Mouse (Mus musculus) E14TG2a.4 (cell line): ENCODE data around the gene Arf4.

Source experiments
- H3K27me3 ChIP-seq: 2 replicates; pipeline ENCODE4 v1.6.1; 2014; ENCODE audit warnings: low read length, control low read depth; ENCODE audit not compliant: insufficient read depth
- H3K36me3 ChIP-seq: 2 replicates; pipeline ENCODE4 v1.6.1; 2014; ENCODE audit warnings: low read length, control low read depth; ENCODE audit not compliant: insufficient read depth
- H3K4me1 ChIP-seq: replicated peaks from 2 replicates; pipeline ENCODE4 v1.6.1; 2014; ENCODE audit warnings: low read depth, low read length, control low read depth
- H3K4me3 ChIP-seq: replicated peaks from 2 replicates; pipeline ENCODE4 v1.5.1; 2014; ENCODE audit warnings: mild to moderate bottlenecking, low read length
- H3K9me3 ChIP-seq: 2 replicates; pipeline ENCODE4 v1.6.1; 2014; ENCODE audit warnings: low read length, control low read depth
- CTCF ChIP-seq: conservative IDR thresholded peaks from 2 replicates; pipeline ENCODE4 v1.5.1; 2014; ENCODE audit warnings: low read length
- NANOG ChIP-seq: IDR thresholded peaks from 2 replicates; pipeline ENCODE4 v1.6.1; 2014; ENCODE audit warnings: borderline replicate concordance, low read length, mixed read lengths
- POU5F1 ChIP-seq: IDR thresholded peaks from 2 replicates; pipeline ENCODE4 v1.6.1; 2014; ENCODE audit warnings: low read length, borderline replicate concordance

Gene Arf4

DNA sequence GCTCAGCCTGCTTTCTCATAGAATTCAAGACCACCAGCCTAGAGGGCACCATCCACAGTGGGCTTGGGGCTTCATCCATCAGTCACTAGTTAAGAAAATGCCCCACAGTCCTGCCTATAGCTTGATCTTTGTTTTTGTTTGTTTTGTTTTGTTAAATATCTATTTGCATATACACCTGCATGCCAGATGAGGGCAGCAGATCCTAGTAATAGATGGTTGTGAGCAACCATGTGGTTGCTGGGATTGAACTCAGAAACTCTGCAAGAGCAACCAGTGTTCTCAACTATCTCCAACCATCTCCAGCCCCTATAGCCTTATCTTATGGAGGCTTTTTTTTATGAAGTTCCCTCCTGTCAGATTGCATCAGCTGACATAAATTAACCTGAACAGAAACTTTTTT lies 14.0 kb downstream of the Arf4 start:
- H3K9me3 ChIP-seq = no peaks in the 10 kb centered on the region
- peaks cover 77% of the 10 kb centered on the region for H3K36me3 ChIP-seq
- H3K4me1 ChIP-seq = peaks cover 10% of the 10 kb centered on the region; the same call in 1 of the 2 replicates
- no peak overlapping the region for H3K4me3 ChIP-seq
- H3K27me3 ChIP-seq = no peaks in the 10 kb centered on the region
- TF ChIP-seq NANOG (no peak), CTCF (0 out of 2 replicates have a peak, but pooled peaks have one; percentile 9)

DNA sequence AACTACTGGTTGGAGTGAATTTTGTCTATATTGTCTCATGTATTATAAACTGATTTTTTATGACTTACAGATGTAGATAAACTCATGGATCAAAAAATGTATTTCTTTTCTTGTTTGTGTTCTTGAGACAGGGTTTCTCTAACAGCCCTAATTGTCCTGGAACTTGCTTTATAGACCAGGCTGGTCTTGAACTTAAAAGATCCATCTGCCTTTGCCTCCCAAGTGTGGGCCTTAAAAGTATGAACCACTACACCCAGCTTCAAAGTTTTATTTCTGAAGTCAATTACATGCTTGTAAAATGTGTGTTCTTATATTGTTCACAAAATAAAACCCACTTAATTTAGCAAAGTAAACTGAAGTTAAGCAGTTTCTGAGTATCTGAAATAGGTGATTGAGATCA lies 20.3 kb downstream of the Arf4 start:
- TF ChIP-seq POU5F1 (no peak), NANOG (no peak), CTCF (no peak)
- Histone ChIP-seq H3K4me3 (no peak overlapping the region), H3K9me3 (no peaks in the 10 kb centered on the region), H3K4me1 (no peaks in the 10 kb centered on the region), H3K36me3 (peaks cover 63% of the 10 kb centered on the region), H3K27me3 (no peaks in the 10 kb centered on the region)

DNA sequence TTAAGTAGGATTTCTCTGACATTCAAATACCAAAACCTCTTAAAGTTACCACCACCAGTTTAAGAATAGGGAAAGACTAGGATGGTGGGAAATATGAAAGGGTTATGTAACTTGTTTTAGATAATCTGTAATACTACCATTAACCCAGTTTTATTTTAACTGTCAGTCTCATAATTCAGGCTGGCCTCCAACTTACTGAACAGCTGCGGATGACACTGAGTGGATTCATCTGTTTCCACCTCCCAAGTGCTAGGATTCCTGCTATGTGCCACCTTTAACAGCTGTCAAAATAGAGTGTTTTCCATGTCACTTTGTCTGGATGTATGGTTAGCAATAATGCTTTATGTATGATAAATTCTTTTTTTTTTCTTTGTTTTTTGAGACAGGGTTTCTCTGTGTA lies 22.4 kb downstream of the Arf4 start:
- H3K4me3 ChIP-seq = no peak overlapping the region
- H3K36me3 ChIP-seq = peaks cover 64% of the 10 kb centered on the region
- H3K27me3 ChIP-seq = no peaks in the 10 kb centered on the region
- TF ChIP-seq POU5F1 (no peak), CTCF (no peak), NANOG (no peak)
- H3K4me1 ChIP-seq = no peaks in the 10 kb centered on the region
- H3K9me3 ChIP-seq = 0 out of 2 replicates have a peak, but pooled peaks cover 7% of the 10 kb centered on the region

DNA sequence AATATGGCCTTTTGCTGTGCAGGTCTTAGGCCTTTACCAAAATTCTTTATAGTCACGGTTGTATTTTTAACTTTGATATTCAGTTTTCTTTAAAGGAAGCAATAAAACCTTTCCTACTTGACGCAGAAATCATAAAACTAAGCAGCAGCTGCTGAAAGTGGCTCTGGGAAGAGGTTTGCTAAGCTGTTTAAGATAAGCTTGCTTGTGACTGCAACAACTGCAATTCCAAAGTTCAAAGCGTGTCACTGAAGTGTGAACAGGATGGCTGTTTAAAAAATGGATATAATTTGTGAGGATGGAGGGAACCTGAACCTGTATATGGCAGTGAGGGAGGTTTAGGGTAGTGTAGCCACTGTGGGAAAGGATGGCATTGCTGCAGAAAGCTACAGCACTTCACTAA lies 24.1 kb downstream of the Arf4 start:
- Histone ChIP-seq H3K36me3 (peaks cover 65% of the 10 kb centered on the region), H3K9me3 (0 out of 2 replicates have a peak, but pooled peaks cover 7% of the 10 kb centered on the region), H3K27me3 (no peaks in the 10 kb centered on the region), H3K4me1 (peaks cover 10% of the 10 kb centered on the region), H3K4me3 (no peak overlapping the region)
- TF ChIP-seq POU5F1 = no peak
- no peak for TF ChIP-seq NANOG
- TF ChIP-seq CTCF = no peak

GRCm38 (mm10) chr14:26662488-26662887 lies 24.6 kb downstream of the Arf4 start:
- Histone ChIP-seq H3K4me3 (no peak overlapping the region), H3K36me3 (peaks cover 63% of the 10 kb centered on the region), H3K27me3 (no peaks in the 10 kb centered on the region), H3K4me1 (peaks cover 13% of the 10 kb centered on the region), H3K9me3 (0 out of 2 replicates have a peak, but pooled peaks cover 7% of the 10 kb centered on the region)
- TF ChIP-seq CTCF = no peak
- TF ChIP-seq POU5F1 = no peak
- no peak for TF ChIP-seq NANOG

- Histone ChIP-seq H3K4me3 (no peak overlapping the region), H3K4me1 (peaks cover 19% of the 10 kb centered on the region), H3K36me3 (peaks cover 61% of the 10 kb centered on the region), H3K27me3 (no peaks in the 10 kb centered on the region), H3K9me3 (0 out of 2 replicates have a peak, but pooled peaks cover 7% of the 10 kb centered on the region)
- TF ChIP-seq NANOG (no peak), POU5F1 (no peak), CTCF (no peak)
These were observed 26.0 kb downstream of the Arf4 start for GRCm38 (mm10) chr14:26663851-26664250.

DNA sequence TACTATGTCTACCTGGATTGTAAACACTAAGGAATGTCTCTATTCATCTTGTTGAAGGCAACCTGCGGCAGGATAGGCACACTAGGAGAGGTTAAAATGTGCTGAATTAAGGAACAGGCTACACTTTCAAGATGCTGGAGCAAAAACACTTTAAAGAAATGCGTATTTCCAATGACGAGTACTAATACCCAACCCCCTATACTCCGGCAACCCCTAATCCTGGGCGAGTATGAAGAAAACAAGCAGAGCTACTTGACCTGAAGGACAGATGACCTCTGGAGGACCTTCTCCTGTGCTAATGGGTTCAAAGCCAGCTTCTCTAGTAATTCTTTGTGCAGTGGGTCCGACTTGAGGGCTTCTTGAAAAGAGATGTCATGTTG lies 30.1 kb downstream of the Arf4 start:
- Histone ChIP-seq H3K27me3 (no peaks in the 10 kb centered on the region), H3K4me1 (peaks cover 44% of the 10 kb centered on the region), H3K9me3 (0 out of 2 replicates have a peak, but pooled peaks cover 7% of the 10 kb centered on the region), H3K4me3 (peak overlapping the region; percentile 96), H3K36me3 (peaks cover 50% of the 10 kb centered on the region)
- no peak for TF ChIP-seq NANOG
- TF ChIP-seq CTCF = no peak
- TF ChIP-seq POU5F1 = no peak

DNA sequence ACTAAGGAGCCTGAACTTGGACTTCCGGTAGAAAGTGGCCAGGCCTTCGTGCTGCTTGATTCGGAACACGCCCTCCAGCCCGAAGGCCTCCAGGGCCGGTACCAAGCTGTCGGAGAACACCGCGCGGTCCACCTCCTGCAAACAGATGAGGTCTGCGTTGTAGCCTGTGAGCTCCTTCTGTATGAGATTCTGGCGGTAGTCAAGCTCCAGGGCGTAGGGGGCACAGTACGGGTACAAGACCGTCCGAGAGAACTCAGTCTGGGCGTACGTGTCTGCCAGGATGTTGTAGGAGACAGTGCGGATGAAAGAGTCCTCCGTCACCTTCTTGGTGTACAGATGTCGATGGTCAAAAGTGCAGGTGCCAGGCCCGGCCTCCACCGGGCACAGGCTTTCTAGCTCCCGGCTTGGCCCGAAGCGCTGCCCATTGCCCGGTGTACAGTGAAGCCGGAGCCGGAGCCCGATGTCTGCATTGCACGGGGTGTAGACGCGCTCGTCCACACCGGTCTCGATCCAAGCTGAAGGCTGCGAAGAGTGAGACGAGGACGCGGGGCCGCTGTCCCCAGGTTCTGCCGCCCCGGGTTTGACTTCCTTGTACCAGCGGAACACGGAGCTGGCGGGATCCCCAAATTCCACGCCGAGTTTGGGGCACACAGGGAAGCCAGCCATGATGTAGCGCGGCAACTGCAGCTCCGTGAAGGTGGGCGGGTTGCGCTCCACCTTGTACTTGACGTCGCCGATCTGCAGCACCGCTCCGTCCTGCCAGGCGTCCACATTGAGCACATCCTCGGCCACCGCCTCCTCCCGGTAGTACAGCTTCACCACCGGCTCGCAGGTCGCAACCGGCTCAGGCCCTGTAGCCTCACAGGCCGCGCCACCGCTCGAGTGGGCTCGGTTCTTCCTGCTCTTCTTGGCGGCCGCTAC lies 30.8 kb downstream of the Arf4 start:
- Histone ChIP-seq H3K4me1 (peaks cover 44% of the 10 kb centered on the region), H3K4me3 (peak overlapping the region; percentile 96), H3K36me3 (peaks cover 43% of the 10 kb centered on the region), H3K27me3 (no peaks in the 10 kb centered on the region), H3K9me3 (0 out of 2 replicates have a peak, but pooled peaks cover 4% of the 10 kb centered on the region)
- TF ChIP-seq NANOG (no peak), POU5F1 (no peak), CTCF (no peak)

- H3K9me3 ChIP-seq = no peaks in the 10 kb centered on the region
- peak within 1 kb of the TSS; percentile 96 for H3K4me3 ChIP-seq
- TF ChIP-seq NANOG = no peak
- TF ChIP-seq POU5F1 = no peak
- TF ChIP-seq CTCF = no peak
- peaks cover 52% of the 10 kb centered on the region for H3K4me1 ChIP-seq
- H3K36me3 ChIP-seq = peaks cover 35% of the 10 kb centered on the region
- no peaks in the 10 kb centered on the region for H3K27me3 ChIP-seq
These were observed 31.6 kb downstream of the Arf4 start, which contains the start of gene Pde12 for GRCm38 (mm10) chr14:26669292-26670073. Gene Pde12 (minus strand): TSS chr14:26669883.
